9 mouse cellular contexts compared by ENCODE assay signal in the genomic region with DNA sequence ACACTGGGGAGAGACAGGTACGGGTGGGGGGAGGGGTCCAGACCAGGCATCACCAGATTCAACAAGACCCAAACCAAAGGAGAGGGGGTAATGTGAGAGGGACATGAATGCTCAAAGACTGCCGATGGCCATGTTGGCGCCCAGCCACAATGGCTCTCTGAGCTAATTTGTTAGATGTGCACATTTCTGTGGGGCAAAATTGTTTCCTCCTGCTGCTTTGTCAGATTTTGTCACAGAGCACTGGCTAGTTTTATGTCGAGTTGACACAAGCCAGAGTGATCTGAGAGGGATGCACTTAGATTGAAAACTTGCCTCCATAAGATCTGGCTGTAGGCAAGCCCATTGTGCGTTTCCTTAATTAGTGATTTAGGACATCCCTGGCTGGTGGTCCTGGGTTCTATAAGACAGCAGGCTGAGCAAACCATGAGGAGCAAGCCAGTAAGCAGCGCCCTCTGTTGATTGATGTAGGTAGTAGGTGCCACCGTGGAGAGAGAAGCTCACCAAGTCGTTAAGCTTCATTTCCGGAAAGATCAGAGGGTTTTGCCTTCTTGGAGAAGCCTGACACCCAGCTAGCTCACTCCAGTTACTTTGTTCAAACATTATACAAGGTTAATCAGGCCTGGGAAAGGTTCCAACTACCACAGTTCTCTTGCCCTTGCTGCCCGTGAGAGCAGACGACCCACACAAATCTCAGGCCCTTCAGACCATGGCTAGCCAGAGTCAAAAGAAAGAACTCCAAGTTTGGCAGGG.
DNase-seq lines count a peak whose midpoint lies in the region; ATAC-seq and TF ChIP-seq lines count a peak whose summit lies in the region.
"Had no signal": no experiment of that assay in that cellular context is flagged by ENCODE, and none has a peak within 500 bp of the region (broad histone marks: within the 10 kb centered on the region; RNA-seq: fewer than 3 reads in every experiment).

No protein-coding gene starts in this region.

- H3K4me1 ChIP-seq in liver, embryonic 11.5 days (replicated peaks; ENCODE audit: control insufficient read depth, insufficient read depth, low read length) = no peaks in the 10 kb centered on the region
- H3K4me1 ChIP-seq in intestine, embryonic 15.5 days (replicated peaks) = 0 out of 2 replicates have a peak, but pooled peaks cover 2% of the 10 kb centered on the region
- peaks cover 2% of the 10 kb centered on the region for H3K4me1 ChIP-seq in liver, postnatal 0 days (ENCODE audit: insufficient read depth)

- peak; percentile 29; the same call in 1 of the 2 replicates for TF ChIP-seq CTCF in liver, postnatal 0 days (IDR thresholded peaks at IDR 0.05; ENCODE audit: low read depth)

- peak; percentile 61 to 62 for DNase-seq in cerebellum, postnatal 10 days
- DNase-seq in cerebellum, adult 11-12 months = no peak
- DNase-seq in liver, embryonic 11.5 days (ENCODE audit: low spot score) = no peak
- no peak for DNase-seq in liver
- no peak for DNase-seq in liver, postnatal 0 days
- DNase-seq in embryo, embryonic 11 days = no peak
- no peak for DNase-seq in lung, adult 18-20 months

- 73% methylated on average over 11 of the region's 11 CpGs for WGBS in liver, embryonic 11.5 days
- WGBS in intestine, embryonic 15.5 days = 65% methylated on average over 11 of the region's 11 CpGs
- WGBS in liver, postnatal 0 days (ENCODE audit: insufficient replicate concordance) = 69% methylated on average over 11 of the region's 11 CpGs

- no peak overlapping the region for H3K4me3 ChIP-seq in liver, embryonic 11.5 days (ENCODE audit: low read depth, low read length)
- no peak overlapping the region; the same call in 1 of the 2 replicates for H3K4me3 ChIP-seq in intestine, embryonic 15.5 days (replicated peaks)
- H3K4me3 ChIP-seq in liver, postnatal 0 days (ENCODE audit: low read depth, low read length) = no peak overlapping the region

- H3K9me3 ChIP-seq in liver, embryonic 11.5 days (ENCODE audit: control insufficient read depth, low read length) = no peaks in the 10 kb centered on the region
- no peaks in the 10 kb centered on the region for H3K9me3 ChIP-seq in intestine, embryonic 15.5 days
- no peaks in the 10 kb centered on the region for H3K9me3 ChIP-seq in liver, postnatal 0 days (ENCODE audit: low read length)
- H3K9me3 ChIP-seq: midbrain, embryonic 12.5 days had no signal

- no peak for ATAC-seq in liver, embryonic 11.5 days (replicated peaks; ENCODE audit: low FRiP score)
- ATAC-seq in intestine, embryonic 15.5 days = no peak
- ATAC-seq in liver, postnatal 0 days = no peak

- no peaks in the 10 kb centered on the region for H3K36me3 ChIP-seq in liver, embryonic 11.5 days (ENCODE audit: control insufficient read depth, insufficient read depth, low read length)
- H3K36me3 ChIP-seq in intestine, embryonic 15.5 days = no peaks in the 10 kb centered on the region
- no peaks in the 10 kb centered on the region for H3K36me3 ChIP-seq in liver, postnatal 0 days (replicated peaks; ENCODE audit: insufficient read depth, low read length)
- H3K36me3 ChIP-seq: midbrain, embryonic 12.5 days had no signal

- H3K4me2 ChIP-seq in liver, embryonic 11.5 days = peak overlapping the region; percentile 52; the same call in 1 of the 2 replicates
- peak overlapping the region; percentile 54 for H3K4me2 ChIP-seq in intestine, embryonic 15.5 days (replicated peaks)
- 0 out of 2 replicates have a peak overlapping the region, but pooled peaks have one; percentile 45 for H3K4me2 ChIP-seq in liver, postnatal 0 days (ENCODE audit: low read depth, low read length)

- H3K27ac ChIP-seq in liver, embryonic 11.5 days (ENCODE audit: low read depth, low read length) = no peak overlapping the region
- no peak overlapping the region for H3K27ac ChIP-seq in intestine, embryonic 15.5 days
- no peak overlapping the region for H3K27ac ChIP-seq in liver, postnatal 0 days (ENCODE audit: low read depth)
- H3K27ac ChIP-seq: midbrain, embryonic 12.5 days had no signal

- no peak overlapping the region for H3K9ac ChIP-seq in liver, embryonic 11.5 days (ENCODE audit: low read depth, low read length)
- no peak overlapping the region for H3K9ac ChIP-seq in intestine, embryonic 15.5 days
- H3K9ac ChIP-seq in liver, postnatal 0 days (replicated peaks) = no peak overlapping the region
- H3K9ac ChIP-seq: midbrain, embryonic 12.5 days had no signal

- H3K27me3 ChIP-seq in liver, embryonic 11.5 days (replicated peaks; ENCODE audit: control insufficient read depth, insufficient read depth, low read length) = no peaks in the 10 kb centered on the region
- no peaks in the 10 kb centered on the region for H3K27me3 ChIP-seq in intestine, embryonic 15.5 days (replicated peaks)
- H3K27me3 ChIP-seq in liver, postnatal 0 days (ENCODE audit: insufficient read depth, low read length) = no peaks in the 10 kb centered on the region
- H3K27me3 ChIP-seq: midbrain, embryonic 12.5 days had no signal

- TF ChIP-seq EP300 in liver, postnatal 0 days (IDR thresholded peaks at IDR 0.05; ENCODE audit: low read depth) = no peak

Comparison
In these comparisons a context has a peak if more than half of its experiments do, and no peak if none do; other contexts are left out.
1. DNase-seq: peak in cerebellum, postnatal 10 days (2 of 2); none in cerebellum, adult 11-12 months (single experiment), liver, embryonic 11.5 days (single experiment), liver (single experiment), liver, postnatal 0 days (single experiment), embryo, embryonic 11 days (single experiment) and lung, adult 18-20 months (0 of 2).
2. Peak in every context shown above with its lines, with median percentiles within 50 percentile points of each other: H3K4me2 ChIP-seq.